Mouse (Mus musculus): ENCODE measurements around the gene Brd3. TPM values are rescaled to one million over a fixed set of nuclear protein-coding genes. Genes with fewer than 3 reads are reported as not detected.
"Not testable (repeated sequence)": the region's sequence is repeated elsewhere in the genome, so short reads cannot be mapped to it uniquely, and the experiment has no call there.

The Brd3 gene
- 10 to 100 TPM; 25.9 TPM for total RNA-seq (2021)
- long read RNA-seq, experiment 1, full-length matches to known transcripts = 1 of 8 reads
- long read RNA-seq, experiment 1, partial matches to known transcripts = 5 of 8 reads
- long read RNA-seq, experiment 1, other reads (novel, unspliced or antisense) = 2 of 8 reads
- long read RNA-seq, experiment 2, partial matches to known transcripts = 2 of 7 reads
- long read RNA-seq, experiment 2, other reads (novel, unspliced or antisense) = 5 of 7 reads

DNA sequence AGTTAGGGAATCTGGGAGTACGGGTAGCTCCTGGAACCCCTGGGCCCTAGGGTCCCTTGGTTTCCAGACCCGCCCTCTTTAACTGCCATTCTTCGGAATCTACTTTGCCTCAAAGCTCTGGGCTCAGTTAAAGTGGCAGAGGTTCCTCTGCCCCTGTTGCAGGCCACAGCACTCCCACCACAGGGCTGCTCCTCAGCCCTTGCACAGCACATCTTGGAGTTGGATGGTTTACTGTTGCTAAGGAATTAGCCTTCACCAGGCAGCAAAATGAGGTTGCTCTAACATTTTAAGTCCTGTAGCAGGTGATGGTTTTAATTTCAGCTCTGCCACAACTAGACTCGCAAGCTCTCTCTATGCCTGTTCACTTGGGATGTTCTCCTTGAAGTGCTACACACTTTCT, at the start of gene Brd3:
Gene Brd3 (minus strand): TSS at position 101 of the 400 bp plus-strand sequence.
- DNase-seq = no peak

- no peak for DNase-seq
Observed at GRCm38 (mm10) chr2:27556921-27557320, 49.5 kb upstream of the Brd3 start.

DNA sequence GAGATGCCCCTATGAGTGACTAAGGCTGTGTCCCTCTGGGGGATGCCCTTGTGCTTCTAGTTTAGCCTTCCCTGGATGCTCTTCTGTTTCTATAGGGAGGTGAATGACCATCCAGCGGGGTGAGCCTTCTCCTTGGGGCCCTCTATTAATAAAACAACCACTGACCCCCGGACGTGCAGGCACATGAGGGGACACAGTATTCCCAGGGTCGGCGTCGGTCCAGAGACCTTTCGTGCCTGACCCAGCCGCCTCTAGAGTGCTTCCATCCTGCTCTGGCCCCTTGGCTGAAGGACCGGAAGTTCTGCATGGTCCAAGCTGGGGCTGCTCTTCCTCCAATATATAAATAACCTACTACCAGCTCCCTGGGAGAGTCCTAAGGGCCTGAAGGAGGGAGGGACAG, 46.8 kb upstream of the Brd3 start:
- peak; percentile 47 to 75 for DNase-seq

DNA sequence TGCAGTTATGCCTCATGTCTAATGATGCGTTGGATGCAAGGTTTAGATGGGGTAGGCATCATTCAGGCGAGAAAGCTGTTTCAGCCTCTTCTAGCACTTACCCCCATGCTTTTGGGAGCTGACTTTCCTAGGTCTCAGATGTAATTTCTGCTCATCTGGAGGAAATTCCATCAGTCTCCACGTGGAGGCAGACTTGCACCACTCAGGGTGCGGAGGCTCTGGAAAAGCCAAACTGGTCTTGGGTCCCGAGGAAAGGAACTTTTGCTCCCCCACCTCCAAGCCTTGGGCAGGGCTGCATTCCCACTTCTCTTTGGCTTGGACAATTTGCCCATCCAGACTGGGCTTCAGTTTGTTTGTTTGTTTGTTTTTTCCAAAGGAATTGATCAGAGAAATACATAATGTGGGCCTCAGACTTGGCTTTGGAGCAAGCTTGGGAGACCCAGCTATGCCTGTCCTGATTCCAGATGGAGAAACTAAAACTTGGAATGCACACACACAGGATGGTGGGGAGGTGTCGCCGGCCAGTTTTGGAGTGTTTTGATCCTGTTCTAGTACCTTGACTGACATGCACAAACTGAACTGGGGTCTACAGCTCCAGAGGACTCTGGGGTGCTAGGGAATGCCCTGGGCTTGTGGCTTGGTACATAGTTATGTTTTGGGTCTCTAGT, 45.3 kb upstream of the Brd3 start:
- DNase-seq = peak; percentile 70 to 92

DNA sequence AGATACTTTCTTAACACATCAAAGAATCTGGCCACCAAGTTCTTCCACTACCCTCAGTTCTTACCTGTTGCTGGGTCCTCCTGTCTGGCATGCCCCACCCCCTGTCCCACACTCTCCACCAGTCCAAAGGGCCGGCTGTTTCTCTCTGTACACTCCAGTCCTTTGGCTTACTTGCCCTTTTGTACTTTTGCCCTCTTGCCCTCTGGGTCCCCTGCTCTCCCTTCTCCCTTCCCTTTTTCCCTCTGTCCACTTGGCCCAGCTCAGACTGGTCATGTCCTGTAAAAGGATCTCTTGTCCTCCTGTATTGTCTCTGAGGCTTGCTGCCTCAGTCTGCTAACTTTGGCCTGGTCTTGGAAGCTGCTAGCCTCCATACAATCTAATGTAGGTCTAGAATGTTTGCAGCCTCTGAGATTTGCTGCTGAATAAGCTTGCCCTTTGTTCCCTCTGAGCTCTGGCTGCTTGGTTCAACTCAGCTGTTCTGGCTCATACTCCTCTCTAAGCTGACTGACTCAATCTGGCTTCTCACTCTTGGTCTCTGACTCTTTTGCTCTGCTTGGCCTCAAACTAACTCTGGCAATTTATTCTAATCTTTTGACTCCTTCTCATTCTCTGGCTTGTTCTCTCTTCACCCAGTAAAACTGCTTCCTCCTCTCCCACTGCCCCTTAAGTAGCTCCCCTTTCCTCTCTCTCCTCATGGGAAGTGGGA, 41.4 kb upstream of the Brd3 start:
- no peak for DNase-seq

- DNase-seq = no peak
Observed at GRCm38 (mm10) chr2:27547986-27548385, 40.5 kb upstream of the Brd3 start.

- no peak for DNase-seq
Observed at GRCm38 (mm10) chr2:27547326-27547725, 39.9 kb upstream of the Brd3 start.

- DNase-seq = not testable (repeated sequence)
Observed at GRCm38 (mm10) chr2:27546041-27546440, 38.6 kb upstream of the Brd3 start.

DNA sequence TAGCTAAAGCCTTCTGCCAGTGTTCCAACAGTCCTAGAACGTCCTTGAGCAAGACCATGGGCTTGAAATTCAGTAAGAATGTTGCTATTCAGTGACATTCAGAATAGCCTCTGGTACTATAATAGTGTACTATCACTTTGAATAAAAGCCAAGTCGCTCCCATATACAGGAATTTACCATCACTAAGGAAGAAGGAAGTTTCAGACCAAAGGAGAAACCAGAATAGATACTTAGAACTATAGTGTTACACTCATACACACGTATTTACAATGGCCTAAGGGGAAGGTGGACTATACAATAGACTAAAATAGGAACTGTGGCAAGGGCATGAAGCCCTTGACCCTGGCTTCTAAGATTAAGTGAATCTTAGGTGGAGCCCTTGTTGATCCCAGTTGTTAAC, 38.1 kb upstream of the Brd3 start:
- DNase-seq = not testable (repeated sequence)

DNA sequence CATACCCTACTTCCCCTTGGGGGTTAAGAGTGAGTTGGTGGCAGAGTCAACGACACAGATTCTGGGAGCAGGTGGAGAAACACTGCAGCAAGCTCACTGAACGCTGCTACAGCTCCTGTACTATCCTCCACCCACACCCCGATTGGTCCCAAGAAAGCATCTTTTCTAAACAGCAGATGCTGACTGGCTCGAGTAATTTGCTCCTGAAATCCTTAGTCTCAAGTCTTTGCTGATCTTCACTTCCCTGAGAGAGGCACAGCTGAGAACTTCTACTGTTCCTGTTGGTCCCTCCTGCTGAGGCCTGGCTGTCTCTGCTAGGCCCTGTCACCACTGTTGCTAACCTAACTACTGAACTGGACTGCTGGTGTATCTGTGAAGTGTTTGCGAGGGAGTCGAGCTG, 37.2 kb upstream of the Brd3 start:
- no peak for DNase-seq

DNA sequence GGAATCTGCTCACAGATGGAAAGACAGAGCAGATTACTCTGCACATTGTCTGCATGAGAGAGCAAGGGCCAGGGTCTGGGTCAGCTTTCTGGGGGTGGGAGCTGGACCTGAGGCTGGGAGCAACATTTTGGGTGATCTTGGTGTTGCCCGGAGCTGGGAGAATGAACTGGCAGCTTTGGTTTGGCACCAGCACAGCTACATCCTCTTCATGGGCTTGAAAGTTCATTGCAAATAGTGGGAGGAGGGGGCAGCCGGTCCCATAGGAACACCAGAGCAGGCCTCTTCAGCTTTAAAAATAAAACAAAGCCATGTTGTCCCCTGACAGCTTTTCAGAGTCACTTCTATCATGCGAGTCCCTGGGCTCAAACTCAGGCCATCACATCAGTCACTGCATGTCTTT, 33.8 kb upstream of the Brd3 start:
- no peak for DNase-seq

DNA sequence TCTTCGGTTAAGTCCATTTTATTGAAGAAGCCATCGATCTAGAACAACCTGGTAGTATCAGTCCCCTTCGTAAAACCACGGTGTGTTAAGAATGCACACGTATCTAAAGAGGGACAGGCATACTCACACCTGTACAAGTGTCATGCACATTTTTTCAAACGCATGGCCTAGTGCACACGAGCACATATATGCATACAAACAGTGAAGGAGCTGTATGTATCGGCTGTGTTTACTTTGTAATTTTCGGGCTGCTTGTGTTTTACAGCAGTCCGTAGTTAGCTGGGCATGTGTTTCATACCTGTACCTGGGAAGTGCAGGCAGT, 33.0 kb upstream of the Brd3 start:
- no peak for DNase-seq

DNA sequence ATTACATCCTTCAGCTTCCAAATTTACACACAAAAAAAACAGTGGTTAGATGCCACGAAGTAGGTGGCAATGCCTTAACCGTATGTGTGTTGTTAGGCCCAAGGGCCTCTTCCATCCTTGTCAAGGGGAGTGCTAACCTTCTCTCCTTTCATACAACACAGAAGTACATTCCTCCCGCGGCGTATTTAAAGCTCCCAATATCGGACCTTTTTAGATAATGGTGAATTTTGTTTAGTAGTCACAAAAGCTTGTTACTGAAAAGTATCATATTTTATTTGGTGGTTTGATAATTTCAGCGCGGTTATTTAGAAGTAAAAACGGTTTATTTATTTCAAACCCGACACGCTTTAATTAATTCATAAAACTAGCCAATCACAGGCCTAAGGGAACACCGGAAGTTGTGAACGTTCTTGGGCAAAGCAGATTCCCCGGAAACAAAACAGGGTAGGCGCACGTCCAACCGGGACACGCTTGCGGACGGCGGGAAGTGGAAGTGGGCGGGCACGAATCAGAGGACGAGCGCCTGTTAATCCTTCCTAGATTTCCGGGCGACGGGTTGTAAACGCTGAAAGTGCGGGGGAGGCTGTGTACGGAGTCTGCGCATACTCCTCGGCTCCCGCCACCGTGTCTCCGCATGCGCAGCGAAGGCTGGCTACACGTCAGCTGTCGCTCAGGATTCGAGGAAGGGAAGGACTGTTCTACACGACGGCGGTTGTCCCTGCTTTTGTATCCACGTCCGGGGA, 32.5 kb upstream of the Brd3 start:
- DNase-seq = peak; percentile 98 to 100

DNA sequence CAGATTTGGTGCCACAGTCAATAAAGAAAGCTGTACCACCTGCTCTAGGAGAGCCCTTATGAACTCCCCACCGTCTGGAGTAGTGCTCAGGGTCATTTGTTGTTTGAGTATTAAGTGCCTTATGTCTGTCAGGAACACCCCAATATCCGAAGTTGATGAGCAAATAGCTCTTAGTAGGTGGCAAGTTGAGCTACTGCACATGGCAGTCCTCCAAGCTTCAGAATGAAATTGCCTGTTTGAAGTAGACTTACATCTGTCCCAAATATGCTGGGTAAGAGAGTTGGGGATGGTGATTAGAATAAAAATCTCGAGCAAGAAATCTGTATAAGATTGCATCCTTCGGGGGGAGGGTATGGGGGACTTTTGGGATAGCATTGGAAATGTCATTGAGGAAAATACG, 31.9 kb upstream of the Brd3 start:
- DNase-seq = peak in 1 of 2 experiments; percentile 21

DNA sequence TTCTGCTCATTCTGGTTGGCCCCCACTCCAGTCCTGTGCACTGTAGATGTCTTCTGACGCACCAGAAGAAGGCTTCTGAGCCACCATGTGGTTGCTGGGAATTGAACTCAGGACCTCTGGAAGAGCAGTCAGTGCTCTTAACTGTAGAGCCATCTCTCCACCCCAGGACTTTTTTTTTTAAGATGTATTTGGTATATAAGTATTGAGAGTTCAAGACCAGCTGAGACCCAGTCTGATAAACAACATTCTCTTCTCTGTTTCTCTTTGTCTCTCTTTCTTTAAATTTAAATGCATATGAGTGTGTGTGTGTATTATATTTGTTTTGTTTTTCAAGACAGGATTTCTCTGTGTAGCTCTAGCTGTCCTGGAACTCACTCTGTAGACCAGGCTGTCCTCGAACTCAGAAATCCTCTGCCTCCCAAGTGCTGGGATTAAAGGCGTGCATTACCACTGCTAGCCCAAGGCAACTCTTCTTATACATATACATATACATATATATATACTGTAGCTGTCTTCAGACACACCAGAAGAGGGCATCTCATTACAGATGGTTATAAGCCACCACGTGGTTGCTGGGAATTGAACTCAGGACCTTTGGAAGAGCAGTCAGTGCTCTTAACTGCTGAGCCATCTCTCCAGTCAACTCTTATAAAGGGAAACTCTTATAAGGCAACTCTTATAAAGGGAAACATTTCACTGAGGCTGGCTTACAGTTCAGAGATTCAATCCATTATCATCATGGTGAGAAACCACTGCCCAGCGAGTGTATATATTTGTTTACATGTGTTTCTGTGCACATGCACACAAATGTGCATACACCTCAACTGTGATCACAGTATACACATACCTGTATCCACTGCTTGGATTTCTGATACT, 31.2 kb upstream of the Brd3 start:
- not testable (repeated sequence) for DNase-seq

DNA sequence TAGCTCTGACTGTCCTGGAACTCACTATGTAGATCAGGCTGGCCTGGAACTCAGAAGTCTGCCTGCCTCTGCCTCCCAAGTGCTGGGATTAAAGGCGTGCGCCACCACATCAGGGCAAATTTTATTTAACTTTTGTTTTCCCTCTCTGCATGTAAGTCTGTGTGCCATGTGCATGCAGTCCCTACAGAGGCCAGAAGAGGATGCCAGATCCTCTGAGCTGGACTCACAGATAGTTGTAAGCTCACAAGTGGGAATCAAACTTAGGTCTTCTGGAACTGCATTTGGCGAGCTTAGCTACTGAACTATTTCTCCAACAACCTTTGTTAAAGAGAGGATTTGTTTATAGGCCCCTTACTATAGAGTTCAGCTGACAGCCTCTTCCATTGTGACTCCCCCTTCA, 10.8 kb upstream of the Brd3 start:
- no peak for DNase-seq

DNA sequence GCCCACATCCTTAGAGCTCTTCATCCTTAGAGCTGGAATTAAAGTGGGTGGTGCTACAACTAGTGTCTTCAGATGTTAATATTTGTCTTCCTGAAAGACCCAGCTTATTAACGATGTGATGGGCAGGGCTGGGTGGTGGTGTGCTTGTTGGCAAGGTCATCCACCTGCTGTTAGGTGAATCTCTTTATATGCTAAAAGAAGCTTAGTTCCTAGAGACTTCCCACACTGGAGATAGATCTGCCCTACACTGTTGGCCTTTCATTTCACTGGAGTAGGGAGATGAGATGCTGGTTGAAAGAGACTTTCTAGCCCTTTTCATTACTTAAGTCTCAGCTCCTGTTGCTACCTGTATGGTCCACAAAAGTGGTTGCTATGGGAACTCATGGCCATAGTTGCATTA, 8.8 kb upstream of the Brd3 start:
- DNase-seq = no peak

DNA sequence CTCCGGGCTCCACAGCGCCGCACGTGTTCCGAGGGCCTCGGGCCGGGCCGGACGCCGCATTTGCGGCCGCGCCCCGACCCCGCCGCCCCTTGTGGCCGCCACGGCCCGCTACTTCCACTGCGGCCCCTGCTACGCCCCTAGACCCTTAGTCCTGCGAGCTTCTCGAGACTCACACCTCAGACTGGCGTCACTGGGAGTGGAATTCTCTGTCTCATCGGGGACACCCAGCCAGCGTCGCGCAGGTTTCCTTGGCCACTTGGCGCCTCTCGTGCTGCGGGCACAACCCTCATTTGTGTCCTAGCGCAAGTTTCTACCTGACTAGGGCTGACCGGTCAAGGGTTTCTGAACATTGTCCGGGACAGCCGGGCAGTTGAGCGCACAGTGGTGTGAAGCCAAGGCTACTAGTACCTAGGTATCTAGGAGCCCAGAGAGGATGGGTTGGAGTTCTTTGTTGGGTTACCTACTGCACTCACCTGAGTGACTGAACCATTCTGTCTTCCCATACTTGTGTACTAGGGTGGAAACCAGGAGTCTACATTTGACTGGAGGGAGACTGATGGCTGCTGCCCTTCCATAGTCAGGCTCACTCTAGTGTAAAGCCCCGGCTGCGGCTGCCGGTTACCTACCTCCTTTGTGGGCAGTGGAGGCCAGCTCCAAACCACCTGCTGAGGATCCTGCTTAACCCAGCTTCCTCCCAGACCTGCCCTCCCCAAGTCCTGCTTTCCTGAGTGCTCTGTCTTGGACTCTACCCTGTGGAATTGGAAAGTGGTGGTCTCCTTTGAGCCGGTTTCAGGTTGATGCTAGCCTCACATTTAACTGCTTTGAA, 8.1 kb upstream of the Brd3 start:
- no peak for DNase-seq

DNA sequence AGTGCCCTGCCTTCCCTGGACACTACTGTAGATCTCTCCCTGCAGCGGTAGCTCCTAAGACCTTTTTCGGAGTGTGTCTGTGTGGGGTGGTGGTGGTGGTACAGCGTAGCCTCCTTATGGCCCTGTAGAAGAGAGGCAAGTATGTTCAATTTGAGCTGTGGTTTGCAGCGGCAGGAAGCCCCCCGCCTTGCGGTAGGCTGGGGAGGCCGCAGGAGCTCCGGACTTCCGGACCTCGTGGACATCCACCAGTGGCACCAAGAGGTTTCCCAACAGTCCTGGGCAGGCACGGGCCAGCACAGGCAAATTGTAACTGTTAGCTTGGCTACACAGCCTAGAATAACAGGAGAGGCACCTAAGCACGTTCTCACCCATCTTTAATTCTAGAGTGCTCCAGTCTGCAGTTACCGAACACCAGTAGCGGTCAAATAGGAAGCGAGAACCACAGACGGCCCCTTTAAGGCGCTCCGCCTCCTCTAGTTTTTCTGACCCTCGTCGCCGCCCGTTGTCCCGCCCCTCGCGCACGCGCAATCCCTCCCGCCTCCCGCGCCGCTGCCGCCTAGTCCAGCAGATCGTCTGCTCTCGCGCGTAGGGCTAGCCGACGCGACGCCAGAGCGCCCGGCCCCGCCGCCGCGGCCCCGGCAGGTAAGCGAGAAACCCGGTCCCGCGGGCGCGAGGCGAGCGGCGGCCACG, 7.3 kb upstream of the Brd3 start, which contains the start of gene Wdr5:
Gene Wdr5 (plus strand): TSS at position 519 of the 690 bp plus-strand sequence.
- peak; percentile 96 to 100 for DNase-seq

DNA sequence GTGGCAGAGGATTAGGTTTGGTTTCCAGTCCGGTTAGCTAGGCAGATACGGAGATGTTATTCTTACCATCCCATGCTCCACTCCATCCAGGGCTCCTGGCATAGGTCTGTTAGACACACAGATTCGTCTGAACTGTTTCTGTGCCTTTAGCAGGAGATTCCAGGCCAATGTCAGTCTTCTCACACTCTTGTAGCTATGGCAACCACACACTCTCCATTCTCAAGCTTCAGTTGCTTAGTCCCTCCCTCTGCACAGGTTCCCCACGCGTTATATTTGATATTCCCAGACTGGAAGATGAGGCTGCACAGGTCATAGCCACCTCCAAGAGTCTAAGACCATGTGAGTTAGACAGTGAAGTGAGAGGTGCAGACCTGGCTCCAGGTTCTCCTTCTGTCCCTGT, 6.4 kb upstream of the Brd3 start:
- no peak for DNase-seq

Measured in heart, adult 18-20 months (tissue).